Mouse (Mus musculus): Measurements from ENCODE around the gene Gm2a.
"Not testable (repeated sequence)": the region's sequence is repeated elsewhere in the genome, so short reads cannot be mapped to it uniquely, and the experiment has no call there.

The Gm2a gene

GRCm38 (mm10) chr11:55097463-55098188 lies at the start of gene Gm2a:
Gene Gm2a, plus strand, starts transcription at chr11:55098115.
- peak; percentile 93 for DNase-seq (ENCODE audit: low read depth)

GRCm38 (mm10) chr11:55050837-55051510 lies 46.9 kb upstream of the Gm2a start:
- no peak for DNase-seq (ENCODE audit: low read depth)

GRCm38 (mm10) chr11:55057511-55057910 lies 40.4 kb upstream of the Gm2a start:
- DNase-seq (ENCODE audit: low read depth) = no peak

GRCm38 (mm10) chr11:55060802-55061201 lies 37.1 kb upstream of the Gm2a start:
- DNase-seq (ENCODE audit: low read depth) = no peak

GRCm38 (mm10) chr11:55062856-55063255 lies 35.1 kb upstream of the Gm2a start:
- peak; percentile 34 for DNase-seq (ENCODE audit: low read depth)

- peak; percentile 20 for DNase-seq (ENCODE audit: low read depth)
Measured at GRCm38 (mm10) chr11:55066921-55067320, 31.0 kb upstream of the Gm2a start.

- peak; percentile 50 for DNase-seq (ENCODE audit: low read depth)
Measured at GRCm38 (mm10) chr11:55069023-55069422, 28.9 kb upstream of the Gm2a start.

- no peak for DNase-seq (ENCODE audit: low read depth)
Measured at GRCm38 (mm10) chr11:55071344-55071743, 26.6 kb upstream of the Gm2a start.

- DNase-seq (ENCODE audit: low read depth) = no peak
Measured at GRCm38 (mm10) chr11:55072467-55072866, 25.4 kb upstream of the Gm2a start.

GRCm38 (mm10) chr11:55073191-55073590 lies 24.7 kb upstream of the Gm2a start:
- no peak for DNase-seq (ENCODE audit: low read depth)

GRCm38 (mm10) chr11:55075602-55076001 lies 22.3 kb upstream of the Gm2a start:
- peak; percentile 39 for DNase-seq (ENCODE audit: low read depth)

- no peak for DNase-seq (ENCODE audit: low read depth)
Measured at GRCm38 (mm10) chr11:55076234-55076633, 21.7 kb upstream of the Gm2a start.

- DNase-seq (ENCODE audit: low read depth) = peak; percentile 59
Measured at GRCm38 (mm10) chr11:55077331-55078231, 20.3 kb upstream of the Gm2a start, which contains the start of gene Ccdc69. Gene Ccdc69, minus strand, starts transcription at chr11:55078131.

GRCm38 (mm10) chr11:55078502-55078901 lies 19.4 kb upstream of the Gm2a start:
- DNase-seq (ENCODE audit: low read depth) = no peak

- DNase-seq (ENCODE audit: low read depth) = no peak
Measured at GRCm38 (mm10) chr11:55079180-55079579, 18.7 kb upstream of the Gm2a start.

- peak; percentile 17 for DNase-seq (ENCODE audit: low read depth)
Measured at GRCm38 (mm10) chr11:55081206-55081605, 16.7 kb upstream of the Gm2a start.

GRCm38 (mm10) chr11:55084629-55085028 lies 13.3 kb upstream of the Gm2a start:
- DNase-seq (ENCODE audit: low read depth) = no peak

GRCm38 (mm10) chr11:55085396-55085795 lies 12.5 kb upstream of the Gm2a start:
- DNase-seq (ENCODE audit: low read depth) = no peak

- peak; percentile 93 for DNase-seq (ENCODE audit: low read depth)
Measured at GRCm38 (mm10) chr11:55087006-55087405, 10.9 kb upstream of the Gm2a start.

- DNase-seq (ENCODE audit: low read depth) = no peak
Measured at GRCm38 (mm10) chr11:55089892-55090291, 8.0 kb upstream of the Gm2a start.

- no peak for DNase-seq (ENCODE audit: low read depth)
Measured at GRCm38 (mm10) chr11:55093096-55093495, 4.8 kb upstream of the Gm2a start.

- not testable (repeated sequence) for DNase-seq (ENCODE audit: low read depth)
Measured at GRCm38 (mm10) chr11:55096296-55096695, 1.6 kb upstream of the Gm2a start.
